Mouse (Mus musculus): ENCODE data around the gene Fhit.

DNA sequence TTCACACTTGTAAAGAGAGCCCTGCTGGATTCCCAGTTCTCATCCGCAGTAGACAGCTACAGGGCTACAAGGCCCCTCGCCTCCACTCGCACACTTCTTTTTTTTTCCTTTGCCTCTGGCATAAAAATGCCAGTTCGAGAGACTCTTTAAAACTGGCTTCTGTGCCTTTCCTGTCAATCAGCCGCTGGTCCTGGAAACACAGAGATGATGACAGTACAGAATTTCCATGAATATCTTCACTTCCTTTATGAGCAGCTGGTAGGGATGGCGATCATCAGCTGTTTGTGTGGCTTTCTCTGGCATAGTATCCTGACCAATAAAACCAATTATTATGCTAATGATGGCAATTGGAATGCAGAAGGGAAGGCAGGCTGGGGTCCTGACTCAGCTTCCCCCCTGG is 1626.3 kb downstream of the Fhit start:
- no peak for TF ChIP-seq CTCF (IDR thresholded peaks at IDR 0.05; ENCODE audit: control insufficient read depth, insufficient read depth, low read length)
- TF ChIP-seq POLR2A (IDR thresholded peaks at IDR 0.05; ENCODE audit: borderline replicate concordance, control insufficient read depth, low read depth, low read length): no peak

Measured in bone marrow, adult 2 months (tissue).